Mouse (Mus musculus) adrenal gland, postnatal 25 days (tissue): ENCODE data around the gene St7l. TPM values are rescaled to one million over a fixed set of nuclear protein-coding genes. Genes with fewer than 3 reads are reported as not detected.

Experiments
- DNase-seq: peaks from one replicate; pipeline ENCODE4 v3.0.0; 2021; ENCODE audit warnings: mixed read lengths
- total RNA-seq: library from RNA; stranded (reverse); gene quantifications from 2 replicates; pipeline ENCODE4 v1.2.3, GENCODE M21; 2021

St7l gene
- total RNA-seq, 1 experiment from 2014 or later, result 55.8 TPM

- no peak for DNase-seq
These were observed 37.3 kb downstream of the St7l start for GRCm38 (mm10) chr3:104901154-104901553.

GRCm38 (mm10) chr3:104905389-104905788 is 41.6 kb downstream of the St7l start:
- DNase-seq, result no peak

- DNase-seq, result no peak
These were observed 42.2 kb downstream of the St7l start for GRCm38 (mm10) chr3:104906007-104906406.

GRCm38 (mm10) chr3:104909195-104909594 is 45.4 kb downstream of the St7l start:
- DNase-seq, result no peak

GRCm38 (mm10) chr3:104914986-104915385 is 51.2 kb downstream of the St7l start:
- no peak for DNase-seq

GRCm38 (mm10) chr3:104929385-104929784 is 65.6 kb downstream of the St7l start:
- DNase-seq, result no peak

- DNase-seq, result no peak
These were observed 74.0 kb downstream of the St7l start for GRCm38 (mm10) chr3:104937728-104938305.

- no peak for DNase-seq
These were observed 74.5 kb downstream of the St7l start for GRCm38 (mm10) chr3:104938327-104938726.

GRCm38 (mm10) chr3:104940691-104941090 is 76.9 kb downstream of the St7l start:
- no peak for DNase-seq

- no peak for DNase-seq
These were observed 78.9 kb downstream of the St7l start for GRCm38 (mm10) chr3:104942682-104943081.

GRCm38 (mm10) chr3:104943333-104943732 is 79.5 kb downstream of the St7l start:
- DNase-seq, result no peak

- DNase-seq, result no peak
These were observed 81.1 kb downstream of the St7l start for GRCm38 (mm10) chr3:104944894-104945293.

- DNase-seq, result no peak
These were observed 87.1 kb downstream of the St7l start for GRCm38 (mm10) chr3:104950926-104951325.

- DNase-seq, result no peak
These were observed 89.3 kb downstream of the St7l start for GRCm38 (mm10) chr3:104952891-104953670.

- no peak for DNase-seq
These were observed 90.3 kb downstream of the St7l start for GRCm38 (mm10) chr3:104954137-104954536.

GRCm38 (mm10) chr3:104954551-104954950 is 90.7 kb downstream of the St7l start:
- DNase-seq, result no peak

GRCm38 (mm10) chr3:104956131-104956581 is 92.4 kb downstream of the St7l start:
- no peak for DNase-seq

GRCm38 (mm10) chr3:104960026-104961000 is 96.5 kb downstream of the St7l start:
- no peak for DNase-seq

- peak; percentile 47 for DNase-seq
These were observed 97.6 kb downstream of the St7l start, which contains the start of gene Wnt2b for GRCm38 (mm10) chr3:104961066-104962059. TSS of gene Wnt2b (minus strand) at chr3:104961921.

GRCm38 (mm10) chr3:104962141-104962611 is 98.4 kb downstream of the St7l start:
- no peak for DNase-seq

- DNase-seq, result no peak
These were observed 99.1 kb downstream of the St7l start for GRCm38 (mm10) chr3:104962866-104963265.
